Mouse (Mus musculus): ENCODE results near the gene Kank3. TPM values are rescaled to one million over a fixed set of nuclear protein-coding genes. Genes with fewer than 3 reads are reported as not detected.
"Not testable (repeated sequence)": the region's sequence is repeated elsewhere in the genome, so short reads cannot be mapped to it uniquely, and the experiment has no call there.

The Kank3 gene
- polyA plus RNA-seq, 1 experiment from 2014 or later, result 28.7 TPM

- WGBS, result 57% methylated on average over 8 of the region's 9 CpGs
- Histone ChIP-seq H3K4me1 (replicated peaks) (peaks cover 6% of the 10 kb centered on the region), H3K36me3 (no peaks in the 10 kb centered on the region), H3K27ac (no peak overlapping the region), H3K4me3 (replicated peaks) (no peak overlapping the region), H3K4me2 (no peak overlapping the region), H3K27me3 (peaks cover 6% of the 10 kb centered on the region), H3K9me3 (no peaks in the 10 kb centered on the region), H3K9ac (replicated peaks) (no peak overlapping the region)
- ATAC-seq (ENCODE audit: insufficient number of reproducible peaks, insufficient read depth, low FRiP score, low TSS enrichment, low read depth), result no peak
These were observed 3.0 kb upstream of the Kank3 start for GRCm38 (mm10) chr17:33807181-33807888.

GRCm38 (mm10) chr17:33808192-33808591 is 2.1 kb upstream of the Kank3 start:
- H3K27ac ChIP-seq, result no peak overlapping the region
- H3K4me3 ChIP-seq (replicated peaks), result no peak overlapping the region
- H3K4me2 ChIP-seq, result no peak overlapping the region
- ATAC-seq (ENCODE audit: insufficient number of reproducible peaks, insufficient read depth, low FRiP score, low TSS enrichment, low read depth), result no peak
- WGBS, result 38% methylated on average over 10 of the region's 10 CpGs
- no peak overlapping the region for H3K9ac ChIP-seq (replicated peaks)
- H3K9me3 ChIP-seq, result no peaks in the 10 kb centered on the region
- H3K36me3 ChIP-seq, result no peaks in the 10 kb centered on the region
- peaks cover 6% of the 10 kb centered on the region for H3K4me1 ChIP-seq (replicated peaks)
- H3K27me3 ChIP-seq, result peaks cover 6% of the 10 kb centered on the region

GRCm38 (mm10) chr17:33811142-33811516 is 810 bp downstream of the Kank3 start:
- no peaks in the 10 kb centered on the region for H3K36me3 ChIP-seq
- H3K4me2 ChIP-seq, result peak overlapping the region; percentile 83
- H3K27ac ChIP-seq, result no peak overlapping the region
- peak overlapping the region; percentile 55 for H3K9ac ChIP-seq (replicated peaks)
- no peaks in the 10 kb centered on the region for H3K9me3 ChIP-seq
- peaks cover 6% of the 10 kb centered on the region for H3K4me1 ChIP-seq (replicated peaks)
- peaks cover 6% of the 10 kb centered on the region for H3K27me3 ChIP-seq
- ATAC-seq (ENCODE audit: insufficient number of reproducible peaks, insufficient read depth, low FRiP score, low TSS enrichment, low read depth), result no peak
- 31% methylated on average over 7 of the region's 7 CpGs for WGBS
- H3K4me3 ChIP-seq (replicated peaks), result peak overlapping the region; percentile 56

- Histone ChIP-seq H3K36me3 (no peaks in the 10 kb centered on the region), H3K27me3 (peaks cover 6% of the 10 kb centered on the region), H3K9ac (replicated peaks) (no peak overlapping the region), H3K4me3 (replicated peaks) (no peak overlapping the region), H3K9me3 (no peaks in the 10 kb centered on the region), H3K4me2 (no peak overlapping the region), H3K4me1 (replicated peaks) (peaks cover 11% of the 10 kb centered on the region), H3K27ac (no peak overlapping the region)
- WGBS, result 63% methylated on average over 3 of the region's 3 CpGs
- ATAC-seq (ENCODE audit: insufficient number of reproducible peaks, insufficient read depth, low FRiP score, low TSS enrichment, low read depth), result no peak
These were observed 2.2 kb downstream of the Kank3 start for GRCm38 (mm10) chr17:33812475-33812874.

GRCm38 (mm10) chr17:33812990-33813389 is 2.7 kb downstream of the Kank3 start:
- no peak overlapping the region for H3K4me3 ChIP-seq (replicated peaks)
- 69% methylated on average over 4 of the region's 4 CpGs for WGBS
- no peak for ATAC-seq (ENCODE audit: insufficient number of reproducible peaks, insufficient read depth, low FRiP score, low TSS enrichment, low read depth)
- H3K4me2 ChIP-seq, result no peak overlapping the region
- peaks cover 6% of the 10 kb centered on the region for H3K27me3 ChIP-seq
- H3K9me3 ChIP-seq, result no peaks in the 10 kb centered on the region
- H3K4me1 ChIP-seq (replicated peaks), result peaks cover 14% of the 10 kb centered on the region
- no peak overlapping the region for H3K9ac ChIP-seq (replicated peaks)
- H3K27ac ChIP-seq, result no peak overlapping the region
- no peaks in the 10 kb centered on the region for H3K36me3 ChIP-seq

- Histone ChIP-seq H3K9ac (replicated peaks) (no peak overlapping the region), H3K36me3 (peaks cover 22% of the 10 kb centered on the region), H3K27me3 (peaks cover 6% of the 10 kb centered on the region), H3K27ac (no peak overlapping the region), H3K4me3 (replicated peaks) (no peak overlapping the region), H3K4me2 (no peak overlapping the region), H3K9me3 (no peaks in the 10 kb centered on the region), H3K4me1 (replicated peaks) (peaks cover 22% of the 10 kb centered on the region)
- WGBS, result 93% methylated on average over 6 of the region's 6 CpGs
- ATAC-seq (ENCODE audit: insufficient number of reproducible peaks, insufficient read depth, low FRiP score, low TSS enrichment, low read depth), result no peak
These were observed 5.1 kb downstream of the Kank3 start for GRCm38 (mm10) chr17:33815399-33815798.

- Histone ChIP-seq H3K27me3 (no peaks in the 10 kb centered on the region; the same call in 1 of the 2 replicates), H3K4me1 (replicated peaks) (peaks cover 18% of the 10 kb centered on the region), H3K36me3 (peaks cover 34% of the 10 kb centered on the region), H3K4me2 (peak overlapping the region; percentile 85), H3K9ac (replicated peaks) (no peak overlapping the region; the same call in 1 of the 2 replicates), H3K9me3 (no peaks in the 10 kb centered on the region), H3K27ac (no peak overlapping the region), H3K4me3 (replicated peaks) (peak overlapping the region; percentile 60)
- WGBS, result 81% methylated on average over 5 of the region's 5 CpGs
- ATAC-seq (ENCODE audit: insufficient number of reproducible peaks, insufficient read depth, low FRiP score, low TSS enrichment, low read depth), result no peak
These were observed 6.3 kb downstream of the Kank3 start for GRCm38 (mm10) chr17:33816612-33817011.

- ATAC-seq (ENCODE audit: insufficient number of reproducible peaks, insufficient read depth, low FRiP score, low TSS enrichment, low read depth), result peak; percentile 96
- Histone ChIP-seq H3K4me2 (peak overlapping the region; percentile 85), H3K9me3 (no peaks in the 10 kb centered on the region), H3K36me3 (peaks cover 42% of the 10 kb centered on the region), H3K9ac (replicated peaks) (peak overlapping the region; percentile 79), H3K27me3 (no peaks in the 10 kb centered on the region; the same call in 1 of the 2 replicates), H3K4me1 (replicated peaks) (peaks cover 19% of the 10 kb centered on the region), H3K4me3 (replicated peaks) (peak overlapping the region; percentile 60), H3K27ac (peak overlapping the region; percentile 89)
- under 1% methylated on average over 89 of the region's 89 CpGs for WGBS
These were observed 7.1 kb downstream of the Kank3 start for GRCm38 (mm10) chr17:33817184-33817968.

- H3K36me3 ChIP-seq, result peaks cover 49% of the 10 kb centered on the region
These were observed 7.8 kb downstream of the Kank3 start for GRCm38 (mm10) chr17:33817969-33818643.

GRCm38 (mm10) chr17:33822436-33822959 is 12.2 kb downstream of the Kank3 start:
- 82% methylated on average over 1 of the region's 1 CpGs for WGBS
- H3K27ac ChIP-seq, result no peak overlapping the region
- no peaks in the 10 kb centered on the region for H3K9me3 ChIP-seq
- H3K4me3 ChIP-seq (replicated peaks), result peak overlapping the region; percentile 77; the same call in 1 of the 2 replicates
- H3K4me1 ChIP-seq (replicated peaks), result peaks cover 37% of the 10 kb centered on the region
- no peaks in the 10 kb centered on the region for H3K27me3 ChIP-seq
- ATAC-seq (ENCODE audit: insufficient number of reproducible peaks, insufficient read depth, low FRiP score, low TSS enrichment, low read depth), result no peak
- H3K9ac ChIP-seq (replicated peaks), result 0 out of 2 replicates have a peak overlapping the region, but pooled peaks have one; percentile 31
- peaks cover 61% of the 10 kb centered on the region for H3K36me3 ChIP-seq
- H3K4me2 ChIP-seq, result peak overlapping the region; percentile 79

More at GRCm38 (mm10) chr17:33817969-33818643, 7.8 kb downstream of the Kank3 start:
- WGBS, result 18% methylated on average over 33 of the region's 33 CpGs
- H3K27ac ChIP-seq, result peak overlapping the region; percentile 89
- ATAC-seq (ENCODE audit: insufficient number of reproducible peaks, insufficient read depth, low FRiP score, low TSS enrichment, low read depth), result no peak; the same call in none of the 2 replicates
- no peaks in the 10 kb centered on the region; the same call in 1 of the 2 replicates for H3K27me3 ChIP-seq
- peak overlapping the region; percentile 85 for H3K4me2 ChIP-seq
- H3K4me3 ChIP-seq (replicated peaks), result peak overlapping the region; percentile 60
- H3K9me3 ChIP-seq, result no peaks in the 10 kb centered on the region
- H3K9ac ChIP-seq (replicated peaks), result peak overlapping the region; percentile 75
- peaks cover 26% of the 10 kb centered on the region for H3K4me1 ChIP-seq (replicated peaks)

GRCm38 (mm10) chr17:33823171-33823570 is 12.9 kb downstream of the Kank3 start:
- not testable (repeated sequence) for H3K27ac ChIP-seq; ATAC-seq (ENCODE audit: insufficient number of reproducible peaks, insufficient read depth, low FRiP score, low TSS enrichment, low read depth); H3K9me3 ChIP-seq; H3K27me3 ChIP-seq
- Histone ChIP-seq H3K4me2 (peak overlapping the region; percentile 79), H3K36me3 (peaks cover 67% of the 10 kb centered on the region), H3K4me3 (replicated peaks) (peak overlapping the region; percentile 77), H3K4me1 (replicated peaks) (peaks cover 32% of the 10 kb centered on the region), H3K9ac (replicated peaks) (peak overlapping the region; percentile 85)
- 87% methylated on average over 8 of the region's 8 CpGs for WGBS

Data from limb, embryonic 12.5 days (tissue).